Mouse (Mus musculus) lung, postnatal 0 days (tissue): ENCODE data around the gene Cdc42bpb. TPM values are rescaled to one million over a fixed set of nuclear protein-coding genes. Genes with fewer than 3 reads are reported as not detected.

Experiments used
- ATAC-seq: fragments of 200-750 bp; cut with Nextera tagmentation; 2 replicates; pipeline ENCODE4 v1.8.0; 2017; ENCODE audit warnings: moderate library complexity
- DNase-seq: peaks from one replicate; pipeline ENCODE4 v3.0.0-alpha.2; 2016; ENCODE audit warnings: low spot score
- H3K27ac ChIP-seq: fragments of 300-500 bp; sonication (generic); 2 replicates; pipeline ENCODE4 v1.5.1; 2014; ENCODE audit warnings: antibody characterized with exemption, mild to moderate bottlenecking, low read length, mixed read lengths
- H3K27me3 ChIP-seq: fragments of 300-500 bp; sonication (generic); replicated peaks from 2 replicates; pipeline ENCODE4 v1.6.1; 2014; ENCODE audit warnings: low read length, mixed read lengths; ENCODE audit not compliant: insufficient read depth
- H3K36me3 ChIP-seq: fragments of 300-500 bp; sonication (generic); 2 replicates; pipeline ENCODE4 v1.6.1; 2014; ENCODE audit warnings: low read length, mixed read lengths; ENCODE audit not compliant: insufficient read depth
- H3K4me1 ChIP-seq: fragments of 300-500 bp; sonication (generic); 2 replicates; pipeline ENCODE4 v1.6.1; 2014; ENCODE audit warnings: antibody characterized with exemption, low read depth, low read length, mixed read lengths; ENCODE audit not compliant: insufficient read depth
- H3K4me2 ChIP-seq: fragments of 300-500 bp; sonication (generic); replicated peaks from 2 replicates; pipeline ENCODE4 v1.6.1; 2014; ENCODE audit warnings: low read depth, mild to moderate bottlenecking, low read length, moderate library complexity, mixed read lengths
- H3K4me3 ChIP-seq: fragments of 300-500 bp; sonication (generic); 2 replicates; pipeline ENCODE4 v1.5.1; 2014; ENCODE audit warnings: low read depth, low read length
- H3K9ac ChIP-seq: fragments of 300-500 bp; sonication (generic); replicated peaks from 2 replicates; pipeline ENCODE4 v1.6.1; 2014; ENCODE audit warnings: low read depth, mild to moderate bottlenecking
- H3K9me3 ChIP-seq: fragments of 300-500 bp; sonication (generic); 2 replicates; pipeline ENCODE4 v1.6.1; 2016; ENCODE audit warnings: low read length, mixed read lengths
- CTCF ChIP-seq: IDR thresholded peaks from 2 replicates; pipeline ENCODE4 v1.5.1; 2016; ENCODE audit warnings: antibody characterized with exemption, mild to moderate bottlenecking
- EP300 ChIP-seq: IDR thresholded peaks from 2 replicates; pipeline ENCODE4 v1.6.1; 2016; ENCODE audit warnings: antibody characterized with exemption, mild to moderate bottlenecking, control low read depth
- WGBS: fragments of 180-500 bp; shearing (Covaris S2); extraction: QIAGEN DNeasy Blood & Tissue Kit; methylation state at CpG from one replicate; pipeline ENCODE4 v1.1.7; 2014; 5-methylcytosine and 5-hydroxymethylcytosine counted together
- polyA plus RNA-seq: library from polyadenylated mRNA; unstranded; fragments of >200 nt; fragmentation: Nextera tagmentation; extraction: Ambion mirVana; gene quantifications from 2 replicates; pipeline ENCODE4 v1.2.1, GENCODE M21; 2015

Gene Cdc42bpb
- polyA plus RNA-seq, 1 experiment from 2014 or later = 32.5 TPM

- H3K4me1 ChIP-seq = no peaks in the 10 kb centered on the region
- no peak overlapping the region for H3K9ac ChIP-seq
- no peak overlapping the region for H3K4me3 ChIP-seq
- ATAC-seq (no peak), DNase-seq (no peak)
- H3K27ac ChIP-seq = no peak overlapping the region
- H3K27me3 ChIP-seq = no peaks in the 10 kb centered on the region
- H3K4me2 ChIP-seq = no peak overlapping the region
- WGBS = 86% methylated on average over 9 of the region's 9 CpGs
- peaks cover 69% of the 10 kb centered on the region for H3K36me3 ChIP-seq
- no peaks in the 10 kb centered on the region for H3K9me3 ChIP-seq
- TF ChIP-seq CTCF (no peak), EP300 (no peak)
These were observed 59.8 kb downstream of the Cdc42bpb start for GRCm38 (mm10) chr12:111317694-111318093.

GRCm38 (mm10) chr12:111314273-111314672 lies 63.2 kb downstream of the Cdc42bpb start:
- no peak overlapping the region for H3K4me3 ChIP-seq
- ATAC-seq (no peak), DNase-seq (no peak)
- H3K9ac ChIP-seq = no peak overlapping the region
- TF ChIP-seq EP300 = no peak
- no peaks in the 10 kb centered on the region for H3K9me3 ChIP-seq
- H3K36me3 ChIP-seq = peaks cover 66% of the 10 kb centered on the region
- no peaks in the 10 kb centered on the region for H3K27me3 ChIP-seq
- H3K4me2 ChIP-seq = no peak overlapping the region
- H3K4me1 ChIP-seq = no peaks in the 10 kb centered on the region
- WGBS = 85% methylated on average over 7 of the region's 7 CpGs
- no peak overlapping the region for H3K27ac ChIP-seq

- Histone ChIP-seq H3K9ac (no peak overlapping the region), H3K4me2 (no peak overlapping the region), H3K27me3 (no peaks in the 10 kb centered on the region), H3K4me3 (no peak overlapping the region), H3K9me3 (no peaks in the 10 kb centered on the region), H3K36me3 (peaks cover 61% of the 10 kb centered on the region), H3K27ac (no peak overlapping the region), H3K4me1 (no peaks in the 10 kb centered on the region)
- TF ChIP-seq EP300 = no peak
- no peak for TF ChIP-seq CTCF
- WGBS = 93% methylated on average over 10 of the region's 10 CpGs
- DNase-seq (no peak), ATAC-seq (no peak)
These were observed 65.7 kb downstream of the Cdc42bpb start for GRCm38 (mm10) chr12:111311775-111312174.

DNA sequence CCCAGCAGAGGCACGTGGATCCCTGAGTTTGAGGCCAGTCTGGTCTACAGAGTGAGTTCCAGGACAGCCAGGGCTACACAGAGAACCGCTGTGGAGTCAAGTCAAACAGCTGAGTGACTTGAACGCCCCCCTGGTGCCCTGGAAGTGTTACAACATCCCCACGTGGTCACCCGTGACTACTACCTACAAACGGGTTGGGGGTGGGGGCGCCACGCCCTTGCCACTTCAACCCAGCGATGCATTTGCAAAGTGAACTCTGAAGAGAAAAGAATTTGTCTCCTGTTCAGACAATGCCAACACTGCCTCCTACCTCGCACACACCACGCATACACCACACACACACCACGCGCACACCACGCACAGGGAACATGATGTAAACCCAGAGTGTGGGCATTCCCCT lies 67.6 kb downstream of the Cdc42bpb start:
- Histone ChIP-seq H3K4me1 (no peaks in the 10 kb centered on the region), H3K4me2 (no peak overlapping the region), H3K9ac (no peak overlapping the region), H3K4me3 (no peak overlapping the region), H3K9me3 (no peaks in the 10 kb centered on the region), H3K27me3 (no peaks in the 10 kb centered on the region), H3K36me3 (peaks cover 72% of the 10 kb centered on the region), H3K27ac (no peak overlapping the region)
- ATAC-seq (no peak), DNase-seq (no peak)
- TF ChIP-seq EP300 (no peak), CTCF (no peak)
- WGBS = 74% methylated on average over 14 of the region's 14 CpGs

GRCm38 (mm10) chr12:111309256-111309655 lies 68.3 kb downstream of the Cdc42bpb start:
- ATAC-seq (no peak), DNase-seq (no peak)
- no peak overlapping the region for H3K9ac ChIP-seq
- H3K36me3 ChIP-seq = peaks cover 73% of the 10 kb centered on the region
- H3K27ac ChIP-seq = no peak overlapping the region
- H3K9me3 ChIP-seq = no peaks in the 10 kb centered on the region
- 80% methylated on average over 12 of the region's 12 CpGs for WGBS
- no peak overlapping the region for H3K4me2 ChIP-seq
- no peaks in the 10 kb centered on the region for H3K27me3 ChIP-seq
- no peak overlapping the region for H3K4me3 ChIP-seq
- H3K4me1 ChIP-seq = no peaks in the 10 kb centered on the region
- TF ChIP-seq EP300 = no peak
- no peak for TF ChIP-seq CTCF

DNA sequence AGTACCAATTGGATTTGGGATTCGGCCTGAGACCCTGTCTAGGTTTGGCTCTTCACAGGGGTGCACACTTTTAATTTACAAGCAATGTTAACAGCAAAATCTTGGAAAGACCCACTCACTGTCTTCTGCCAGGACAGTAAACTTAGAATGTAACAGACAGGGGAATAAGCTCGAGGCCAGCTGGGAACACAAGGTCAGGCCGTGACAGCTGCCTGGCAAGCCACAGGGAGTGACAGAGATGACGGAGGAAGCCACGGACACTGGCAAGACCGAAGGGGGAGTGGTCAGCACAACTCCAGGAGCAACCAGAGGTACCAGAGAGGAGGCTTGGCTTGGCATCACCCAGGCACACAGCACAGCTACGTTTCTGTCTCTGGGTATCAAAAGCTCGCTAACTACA lies 70.7 kb downstream of the Cdc42bpb start:
- Histone ChIP-seq H3K27ac (no peak overlapping the region), H3K4me1 (no peaks in the 10 kb centered on the region), H3K4me2 (no peak overlapping the region), H3K27me3 (no peaks in the 10 kb centered on the region), H3K9me3 (no peaks in the 10 kb centered on the region), H3K9ac (no peak overlapping the region), H3K36me3 (peaks cover 64% of the 10 kb centered on the region), H3K4me3 (no peak overlapping the region)
- TF ChIP-seq EP300 (no peak), CTCF (no peak)
- peak; percentile 20 for DNase-seq
- ATAC-seq = peak; percentile 40; the same call in 1 of the 2 replicates
- 73% methylated on average over 8 of the region's 8 CpGs for WGBS

DNA sequence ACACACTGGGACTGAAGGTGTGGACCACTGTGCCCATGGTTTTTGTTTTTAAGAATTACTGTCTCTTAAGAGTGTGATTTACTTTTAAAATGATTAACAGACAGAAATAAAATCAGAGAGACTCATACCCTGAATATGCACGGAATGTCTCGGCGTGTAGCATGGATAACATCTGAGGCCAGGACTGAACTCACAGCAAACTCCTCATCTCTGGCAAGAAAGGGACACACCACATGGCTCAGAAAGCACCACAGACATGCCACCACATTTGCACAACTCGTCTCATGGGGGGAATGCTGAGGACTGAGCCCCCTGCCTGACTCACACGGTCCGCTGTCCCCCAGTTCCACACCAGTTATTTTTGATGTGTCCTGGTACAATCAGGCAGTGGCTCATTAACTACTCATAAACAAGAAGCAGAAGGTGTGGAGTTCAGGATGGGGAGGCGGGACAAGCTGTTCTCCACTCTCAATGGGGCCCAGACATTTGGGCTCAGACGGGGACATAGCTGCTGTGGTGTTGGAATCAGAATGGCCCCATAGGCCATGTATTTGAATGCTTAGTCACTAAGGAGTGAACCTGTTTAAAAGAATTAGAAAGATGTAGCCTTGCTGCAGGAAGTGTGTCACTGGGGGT lies 73.7 kb downstream of the Cdc42bpb start:
- no peak for ATAC-seq
- peaks cover 74% of the 10 kb centered on the region for H3K36me3 ChIP-seq

More for the DNA sequence above, 73.7 kb downstream of the Cdc42bpb start:
- no peak overlapping the region for H3K27ac ChIP-seq
- no peak overlapping the region for H3K9ac ChIP-seq
- no peak for DNase-seq
- no peak overlapping the region for H3K4me3 ChIP-seq
- no peak overlapping the region for H3K4me2 ChIP-seq
- no peaks in the 10 kb centered on the region for H3K27me3 ChIP-seq
- no peaks in the 10 kb centered on the region for H3K9me3 ChIP-seq
- 86% methylated on average over 8 of the region's 8 CpGs for WGBS
- H3K4me1 ChIP-seq = no peaks in the 10 kb centered on the region
- no peak for TF ChIP-seq CTCF
- no peak for TF ChIP-seq EP300
